Mouse (Mus musculus) embryonic facial prominence, embryonic 11.5 days (tissue): Measurements from ENCODE around the gene Mta2. TPM values are rescaled to one million over a fixed set of nuclear protein-coding genes. Genes with fewer than 3 reads are reported as not detected.

Experiments
- ATAC-seq: fragments of 200-750 bp; cut with Nextera tagmentation; replicated peaks from 2 replicates; pipeline ENCODE4 v1.8.0; 2017; ENCODE audit warnings: low read depth; ENCODE audit not compliant: insufficient number of reproducible peaks, low FRiP score, low TSS enrichment
- DNase-seq: peaks from one replicate; pipeline ENCODE4 v3.0.0-alpha.2; 2015; ENCODE audit warnings: low spot score
- H3K27ac ChIP-seq: fragments of 300-500 bp; sonication (generic); replicated peaks from 2 replicates; pipeline ENCODE4 v1.5.1; 2014; ENCODE audit warnings: mild to moderate bottlenecking, low read depth, low read length, control low read depth
- H3K27me3 ChIP-seq: fragments of 300-500 bp; sonication (generic); 2 replicates; pipeline ENCODE4 v1.6.1; 2014; ENCODE audit warnings: mild to moderate bottlenecking, low read length, moderate library complexity, mixed read lengths; ENCODE audit not compliant: control insufficient read depth, insufficient read depth
- H3K36me3 ChIP-seq: fragments of 300-500 bp; sonication (generic); replicated peaks from 2 replicates; pipeline ENCODE4 v1.6.1; 2014; ENCODE audit warnings: low read depth, mild to moderate bottlenecking, low read length, moderate library complexity, mixed read lengths; ENCODE audit not compliant: control insufficient read depth, insufficient read depth
- H3K4me1 ChIP-seq: fragments of 300-500 bp; sonication (generic); 2 replicates; pipeline ENCODE4 v1.6.1; 2014; ENCODE audit warnings: low read length, mixed read lengths; ENCODE audit not compliant: control insufficient read depth, insufficient read depth
- H3K4me2 ChIP-seq: fragments of 300-500 bp; sonication (generic); 2 replicates; pipeline ENCODE4 v1.6.1; 2014; ENCODE audit warnings: low read depth, mild to moderate bottlenecking, control low read depth, low read length, moderate library complexity
- H3K4me3 ChIP-seq: fragments of 300-500 bp; sonication (generic); 2 replicates; pipeline ENCODE4 v1.5.1; 2014; ENCODE audit warnings: low read depth, low read length, control low read depth
- H3K9ac ChIP-seq: fragments of 300-500 bp; sonication (generic); replicated peaks from 2 replicates; pipeline ENCODE4 v1.6.1; 2014; ENCODE audit warnings: mild to moderate bottlenecking, control low read depth, low read length
- H3K9me3 ChIP-seq: fragments of 300-500 bp; sonication (generic); replicated peaks from 2 replicates; pipeline ENCODE4 v1.6.1; 2016; ENCODE audit warnings: mild to moderate bottlenecking, low read length, inconsistent platforms, mixed read lengths; ENCODE audit not compliant: control insufficient read depth
- WGBS: fragments of 180-500 bp; shearing (Covaris S2); extraction: QIAGEN DNeasy Blood & Tissue Kit; methylation state at CpG from one replicate; pipeline ENCODE4 v1.1.7; 2014; 5-methylcytosine and 5-hydroxymethylcytosine counted together
- polyA plus RNA-seq: library from polyadenylated mRNA; unstranded; fragments of >200 nt; fragmentation: Nextera tagmentation; extraction: Ambion mirVana; gene quantifications from 2 replicates; pipeline ENCODE4 v1.2.1, GENCODE M21; 2014

Gene Mta2
- polyA plus RNA-seq, 1 experiment from 2014 or later: 57.5 TPM

DNA sequence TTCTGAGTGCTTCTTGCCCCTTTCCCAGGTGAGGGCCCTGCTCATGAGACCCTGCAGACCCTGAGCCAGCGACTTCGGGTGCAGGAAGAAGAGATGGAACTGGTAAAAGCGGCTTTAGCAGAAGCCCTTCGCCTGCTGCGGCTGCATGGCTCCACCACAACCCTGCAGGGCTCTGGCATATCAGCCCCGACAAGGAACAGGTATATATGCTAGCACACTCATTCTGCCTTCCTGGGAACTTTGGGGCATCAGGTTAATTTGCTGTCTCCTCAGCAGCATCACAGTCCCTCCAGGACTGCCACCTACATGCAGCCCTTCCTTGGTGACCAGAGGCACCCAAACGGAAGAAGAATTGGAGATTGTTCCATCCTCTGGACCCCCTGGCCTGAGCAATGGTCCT lies 10.9 kb upstream of the Mta2 start:
- Histone ChIP-seq H3K4me3 (peak overlapping the region; percentile 71; the same call in 1 of the 2 replicates), H3K4me1 (no peaks in the 10 kb centered on the region), H3K36me3 (no peaks in the 10 kb centered on the region), H3K4me2 (peak overlapping the region; percentile 81), H3K9ac (peak overlapping the region; percentile 83), H3K9me3 (no peaks in the 10 kb centered on the region), H3K27me3 (no peaks in the 10 kb centered on the region), H3K27ac (no peak overlapping the region)
- 86% methylated on average over 7 of the region's 7 CpGs for WGBS
- DNase-seq (no peak), ATAC-seq (no peak)

DNA sequence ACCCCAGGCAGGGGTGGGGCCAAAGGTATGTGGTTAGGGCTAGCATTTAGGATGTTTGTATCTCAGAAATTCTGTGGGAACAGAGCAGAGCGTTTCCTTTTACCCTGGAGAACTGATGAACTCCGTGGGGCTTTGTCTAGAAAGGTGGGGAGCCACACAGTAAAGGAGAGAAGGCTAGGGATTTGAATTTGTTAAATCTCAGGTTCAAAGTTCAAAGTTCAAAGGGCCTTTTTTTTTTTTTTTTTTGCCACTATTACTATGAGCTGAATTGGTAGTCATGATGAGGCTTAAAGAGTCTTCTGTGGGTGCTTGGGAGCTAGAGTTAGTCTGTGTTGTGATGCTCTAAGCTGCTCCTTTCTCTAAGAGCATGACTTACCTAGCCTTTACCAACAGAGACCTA lies 4.9 kb upstream of the Mta2 start:
- Histone ChIP-seq H3K4me2 (no peak overlapping the region), H3K27me3 (no peaks in the 10 kb centered on the region), H3K4me3 (no peak overlapping the region), H3K36me3 (peaks cover 2% of the 10 kb centered on the region; the same call in 1 of the 2 replicates), H3K4me1 (no peaks in the 10 kb centered on the region; the same call in 1 of the 2 replicates), H3K9ac (no peak overlapping the region), H3K9me3 (no peaks in the 10 kb centered on the region), H3K27ac (no peak overlapping the region)
- ATAC-seq (no peak), DNase-seq (no peak)
- WGBS: 84% methylated on average over 2 of the region's 2 CpGs

GRCm38 (mm10) chr19:8940526-8941133 lies 1.0 kb upstream of the Mta2 start:
- no peak for ATAC-seq
- no peak overlapping the region for H3K27ac ChIP-seq

GRCm38 (mm10) chr19:8941136-8941514 lies 550 bp upstream of the Mta2 start:
- Histone ChIP-seq H3K4me3 (peak overlapping the region; percentile 97), H3K9ac (peak overlapping the region; percentile 99), H3K27ac (no peak overlapping the region), H3K9me3 (no peaks in the 10 kb centered on the region), H3K36me3 (peaks cover 10% of the 10 kb centered on the region), H3K4me2 (peak overlapping the region; percentile 59), H3K4me1 (peaks cover 3% of the 10 kb centered on the region; the same call in 1 of the 2 replicates), H3K27me3 (no peaks in the 10 kb centered on the region)
- WGBS: 42% methylated on average over 10 of the region's 10 CpGs
- ATAC-seq: peak; percentile 36
- no peak for DNase-seq

More at GRCm38 (mm10) chr19:8940526-8941133, 1.0 kb upstream of the Mta2 start:
- Histone ChIP-seq H3K27me3 (no peaks in the 10 kb centered on the region), H3K4me2 (no peak overlapping the region), H3K9ac (no peak overlapping the region; the same call in 1 of the 2 replicates), H3K36me3 (peaks cover 8% of the 10 kb centered on the region; the same call in 1 of the 2 replicates), H3K9me3 (no peaks in the 10 kb centered on the region), H3K4me3 (no peak overlapping the region; the same call in 1 of the 2 replicates), H3K4me1 (peaks cover 3% of the 10 kb centered on the region; the same call in 1 of the 2 replicates)
- DNase-seq: no peak
- 79% methylated on average over 15 of the region's 15 CpGs for WGBS

DNA sequence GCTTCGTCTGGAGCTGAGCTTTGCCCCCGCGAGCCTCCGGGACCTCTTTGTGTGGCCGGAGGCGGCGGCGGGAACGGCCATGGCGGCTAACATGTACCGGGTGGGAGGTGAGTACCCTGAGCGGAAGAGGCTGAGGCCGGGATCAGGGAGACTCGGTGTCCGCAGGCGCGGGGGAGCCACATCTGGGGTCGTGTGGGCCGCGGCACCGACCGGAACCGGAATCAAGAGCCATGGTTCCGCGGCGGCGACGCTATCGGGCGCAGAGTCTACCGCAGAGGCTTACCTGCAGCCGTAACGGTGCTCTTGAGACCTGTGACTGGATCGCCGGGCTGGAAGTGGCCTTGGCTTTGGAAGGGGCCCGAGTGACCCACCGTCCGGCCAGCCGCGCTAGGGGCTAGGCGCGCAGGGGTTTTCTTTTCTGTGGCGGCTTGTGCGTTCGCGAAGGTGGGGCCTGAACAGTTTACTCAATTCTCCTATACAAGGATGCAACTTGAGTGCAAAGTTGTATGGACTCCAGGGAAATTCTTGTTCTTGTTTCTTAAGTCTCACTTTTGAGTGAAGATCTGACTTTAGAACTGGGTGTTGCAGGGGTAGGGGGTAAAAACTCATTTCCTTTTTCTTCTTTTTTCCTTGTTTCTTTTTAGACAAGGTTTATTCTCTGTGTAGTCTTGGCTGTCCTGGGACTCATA lies 745 bp downstream of the Mta2 start:
- Histone ChIP-seq H3K9ac (peak overlapping the region; percentile 99), H3K9me3 (no peaks in the 10 kb centered on the region), H3K4me2 (peak overlapping the region; percentile 59), H3K27me3 (no peaks in the 10 kb centered on the region), H3K4me1 (peaks cover 3% of the 10 kb centered on the region; the same call in 1 of the 2 replicates), H3K4me3 (peak overlapping the region; percentile 97), H3K27ac (peak overlapping the region; percentile 97), H3K36me3 (peaks cover 20% of the 10 kb centered on the region)
- peak; percentile 46 for ATAC-seq
- WGBS: under 1% methylated on average over 46 of the region's 46 CpGs
- peak; percentile 50 for DNase-seq

- DNase-seq: no peak
- no peaks in the 10 kb centered on the region for H3K27me3 ChIP-seq
- no peaks in the 10 kb centered on the region for H3K9me3 ChIP-seq
- H3K9ac ChIP-seq: peak overlapping the region; percentile 99
- WGBS: 61% methylated on average over 2 of the region's 2 CpGs
- no peak for ATAC-seq
- peak overlapping the region; percentile 97 for H3K4me3 ChIP-seq
- peaks cover 3% of the 10 kb centered on the region; the same call in 1 of the 2 replicates for H3K4me1 ChIP-seq
- H3K4me2 ChIP-seq: peak overlapping the region; percentile 59
- peaks cover 23% of the 10 kb centered on the region for H3K36me3 ChIP-seq
- peak overlapping the region; percentile 97; the same call in 1 of the 2 replicates for H3K27ac ChIP-seq
These were observed 1.4 kb downstream of the Mta2 start for GRCm38 (mm10) chr19:8943047-8943446.

- Histone ChIP-seq H3K4me1 (peaks cover 3% of the 10 kb centered on the region; the same call in 1 of the 2 replicates), H3K36me3 (peaks cover 26% of the 10 kb centered on the region), H3K9me3 (no peaks in the 10 kb centered on the region), H3K4me2 (peak overlapping the region; percentile 20; the same call in 1 of the 2 replicates), H3K4me3 (peak overlapping the region; percentile 97; the same call in 1 of the 2 replicates), H3K27ac (no peak overlapping the region), H3K9ac (no peak overlapping the region), H3K27me3 (no peaks in the 10 kb centered on the region)
- DNase-seq (no peak), ATAC-seq (no peak)
- 66% methylated on average over 5 of the region's 5 CpGs for WGBS
These were observed 2.4 kb downstream of the Mta2 start for GRCm38 (mm10) chr19:8944062-8944461.

DNA sequence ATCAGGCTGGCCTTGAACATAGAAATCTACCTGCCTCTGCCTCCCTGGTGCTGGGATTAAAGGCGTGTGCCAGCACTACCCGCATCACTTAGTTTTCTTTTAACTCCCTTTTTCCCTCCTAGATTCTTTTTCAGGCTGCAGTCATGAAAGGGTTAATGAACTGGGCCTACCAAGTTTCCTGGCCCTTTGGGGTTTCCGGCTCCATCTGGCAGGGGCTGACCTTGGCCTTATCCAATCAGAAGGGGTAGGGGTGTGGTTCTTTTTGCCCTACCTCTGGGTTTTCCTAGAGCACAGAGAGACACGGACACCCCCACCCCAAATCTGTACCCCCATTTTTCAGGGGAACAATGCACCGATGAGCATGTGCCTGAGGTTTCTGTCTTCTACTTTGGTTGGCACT lies 3.1 kb downstream of the Mta2 start:
- H3K9ac ChIP-seq: no peak overlapping the region
- peak overlapping the region; percentile 10; the same call in 1 of the 2 replicates for H3K4me2 ChIP-seq
- WGBS: 32% methylated on average over 5 of the region's 5 CpGs
- ATAC-seq (no peak), DNase-seq (peak; percentile 90)
- no peaks in the 10 kb centered on the region for H3K27me3 ChIP-seq
- peaks cover 29% of the 10 kb centered on the region for H3K36me3 ChIP-seq
- H3K27ac ChIP-seq: no peak overlapping the region
- H3K9me3 ChIP-seq: no peaks in the 10 kb centered on the region
- no peak overlapping the region for H3K4me3 ChIP-seq
- H3K4me1 ChIP-seq: peaks cover 3% of the 10 kb centered on the region; the same call in 1 of the 2 replicates
